Mouse (Mus musculus) limb, embryonic 10.5 days (tissue): ENCODE data around the gene Adamts16. TPM values are rescaled to one million over a fixed set of nuclear protein-coding genes. Genes with fewer than 3 reads are reported as not detected.

Experiments
- polyA plus RNA-seq: library from polyadenylated mRNA; unstranded; fragments of >200 nt; fragmentation: Nextera tagmentation; extraction: Ambion mirVana; gene quantifications from 2 replicates; pipeline ENCODE4 v1.2.1, GENCODE M21; 2016

Gene Adamts16
- polyA plus RNA-seq, 1 experiment from 2014 or later: 1.5 TPM

Other genes starting within 250 kb of the Adamts16 start
- 21.3 and 23.9 TPM in 2 replicates for gene Ice1, start 204.2 kb downstream of the Adamts16 start, polyA plus RNA-seq